Comparison of ENCODE assay signal across 8 mouse cellular contexts in the genomic region with DNA sequence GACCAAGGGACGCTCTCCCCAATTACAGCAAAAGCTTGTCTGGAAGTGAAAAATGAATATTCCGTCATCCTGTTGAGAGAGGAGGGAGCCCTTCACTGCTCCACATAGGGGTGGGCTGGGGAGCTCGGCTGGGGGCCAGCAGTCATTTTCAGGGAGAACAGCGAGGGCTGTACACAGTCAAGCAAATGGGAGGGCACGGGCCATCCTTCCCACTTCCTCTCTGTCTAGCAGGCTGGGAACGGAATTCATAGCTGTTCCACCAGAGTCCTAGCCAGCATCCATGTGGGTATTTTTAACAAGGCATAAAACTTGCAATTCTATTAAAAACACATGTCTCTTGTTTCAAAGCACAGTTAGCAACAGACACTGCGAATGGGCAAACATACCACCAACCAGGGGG. TPM values are rescaled to one million over a fixed set of nuclear protein-coding genes. Genes with fewer than 3 reads are reported as not detected.
DNase-seq lines count a peak whose midpoint lies in the region; ATAC-seq and TF ChIP-seq lines count a peak whose summit lies in the region.

No protein-coding gene starts in this region.

- peak; percentile 40 for DNase-seq in forebrain, postnatal 0 days
- peak; percentile 60 for DNase-seq in embryonic facial prominence, embryonic 11.5 days (ENCODE audit: low spot score)
- peak; percentile 74 for DNase-seq in lung, postnatal 10 days
- no peak for DNase-seq in spleen, postnatal 36 days (ENCODE audit: low spot score in 2 of 2)
- DNase-seq in forebrain, embryonic 14.5 days (ENCODE audit: low spot score) = no peak
- no peak for DNase-seq in adrenal gland, adult 2 months

- peak; percentile 88 for ATAC-seq in forebrain, postnatal 0 days
- no peak for ATAC-seq in forebrain, embryonic 12.5 days (ENCODE audit: low FRiP score)
- peak; percentile 54 for ATAC-seq in embryonic facial prominence, embryonic 11.5 days (replicated peaks; ENCODE audit: insufficient number of reproducible peaks, low FRiP score, low TSS enrichment, low read depth)
- ATAC-seq in kidney, embryonic 15.5 days (replicated peaks; ENCODE audit: low FRiP score) = peak; percentile 80
- ATAC-seq in forebrain, embryonic 14.5 days = no peak

- TF ChIP-seq CTCF in forebrain, postnatal 0 days (IDR thresholded peaks at IDR 0.05; ENCODE audit: low read depth) = no peak

- H3K9ac ChIP-seq in forebrain, postnatal 0 days = no peak overlapping the region
- no peak overlapping the region for H3K9ac ChIP-seq in forebrain, embryonic 12.5 days
- no peak overlapping the region for H3K9ac ChIP-seq in embryonic facial prominence, embryonic 11.5 days (replicated peaks; ENCODE audit: low read length)
- no peak overlapping the region for H3K9ac ChIP-seq in kidney, embryonic 15.5 days
- H3K9ac ChIP-seq in forebrain, embryonic 14.5 days (ENCODE audit: low read length) = no peak overlapping the region

- H3K4me2 ChIP-seq in forebrain, postnatal 0 days (ENCODE audit: low read depth) = no peak overlapping the region
- no peak overlapping the region for H3K4me2 ChIP-seq in forebrain, embryonic 12.5 days
- H3K4me2 ChIP-seq in embryonic facial prominence, embryonic 11.5 days (ENCODE audit: low read depth, low read length) = no peak overlapping the region
- H3K4me2 ChIP-seq in kidney, embryonic 15.5 days = 0 out of 2 replicates have a peak overlapping the region, but pooled peaks have one; percentile 20
- H3K4me2 ChIP-seq in forebrain, embryonic 14.5 days (ENCODE audit: low read length) = no peak overlapping the region

- WGBS in forebrain, postnatal 0 days = 60% methylated on average over 7 of the region's 7 CpGs
- WGBS in forebrain, embryonic 12.5 days = 74% methylated on average over 7 of the region's 7 CpGs
- WGBS in embryonic facial prominence, embryonic 11.5 days = 31% methylated on average over 7 of the region's 7 CpGs
- WGBS in kidney, embryonic 15.5 days = 45% methylated on average over 7 of the region's 7 CpGs
- WGBS in forebrain, embryonic 14.5 days = 76% methylated on average over 7 of the region's 7 CpGs

- H3K4me3 ChIP-seq in forebrain, postnatal 0 days (ENCODE audit: low read depth, low read length) = no peak overlapping the region
- no peak overlapping the region for H3K4me3 ChIP-seq in forebrain, embryonic 12.5 days (replicated peaks)
- H3K4me3 ChIP-seq in embryonic facial prominence, embryonic 11.5 days (ENCODE audit: low read depth, low read length) = no peak overlapping the region
- H3K4me3 ChIP-seq in kidney, embryonic 15.5 days (replicated peaks) = no peak overlapping the region
- H3K4me3 ChIP-seq in forebrain, embryonic 14.5 days (ENCODE audit: low read depth, low read length) = no peak overlapping the region

- no peaks in the 10 kb centered on the region for H3K36me3 ChIP-seq in forebrain, postnatal 0 days (ENCODE audit: insufficient read depth)
- no peaks in the 10 kb centered on the region for H3K36me3 ChIP-seq in forebrain, embryonic 12.5 days (replicated peaks)
- no peaks in the 10 kb centered on the region for H3K36me3 ChIP-seq in embryonic facial prominence, embryonic 11.5 days (replicated peaks; ENCODE audit: control insufficient read depth, insufficient read depth, low read depth, low read length)
- no peaks in the 10 kb centered on the region for H3K36me3 ChIP-seq in kidney, embryonic 15.5 days
- no peaks in the 10 kb centered on the region for H3K36me3 ChIP-seq in forebrain, embryonic 14.5 days (ENCODE audit: control insufficient read depth, insufficient read depth, low read length)

- H3K27me3 ChIP-seq in forebrain, postnatal 0 days (ENCODE audit: insufficient read depth, low read length) = no peaks in the 10 kb centered on the region
- H3K27me3 ChIP-seq in forebrain, embryonic 12.5 days = no peaks in the 10 kb centered on the region
- no peaks in the 10 kb centered on the region for H3K27me3 ChIP-seq in embryonic facial prominence, embryonic 11.5 days (ENCODE audit: control insufficient read depth, insufficient read depth, low read length)
- no peaks in the 10 kb centered on the region for H3K27me3 ChIP-seq in kidney, embryonic 15.5 days
- no peaks in the 10 kb centered on the region for H3K27me3 ChIP-seq in forebrain, embryonic 14.5 days (replicated peaks; ENCODE audit: control insufficient read depth, insufficient read depth, low read length)

- H3K9me3 ChIP-seq in forebrain, postnatal 0 days (ENCODE audit: low read length) = no peaks in the 10 kb centered on the region
- no peaks in the 10 kb centered on the region for H3K9me3 ChIP-seq in forebrain, embryonic 12.5 days
- no peaks in the 10 kb centered on the region for H3K9me3 ChIP-seq in embryonic facial prominence, embryonic 11.5 days (replicated peaks; ENCODE audit: control insufficient read depth, low read length)
- H3K9me3 ChIP-seq in kidney, embryonic 15.5 days (replicated peaks) = no peaks in the 10 kb centered on the region
- no peaks in the 10 kb centered on the region for H3K9me3 ChIP-seq in forebrain, embryonic 14.5 days (replicated peaks; ENCODE audit: control insufficient read depth, low read length)

- H3K27ac ChIP-seq in forebrain, postnatal 0 days (ENCODE audit: low read depth, low read length) = no peak overlapping the region
- H3K27ac ChIP-seq in forebrain, embryonic 12.5 days = no peak overlapping the region
- H3K27ac ChIP-seq in embryonic facial prominence, embryonic 11.5 days (replicated peaks; ENCODE audit: low read depth, low read length) = no peak overlapping the region
- H3K27ac ChIP-seq in kidney, embryonic 15.5 days = peak overlapping the region; percentile 76
- H3K27ac ChIP-seq in forebrain, embryonic 14.5 days (ENCODE audit: low read depth, low read length) = no peak overlapping the region

- H3K4me1 ChIP-seq in forebrain, postnatal 0 days (ENCODE audit: insufficient read depth) = 0 out of 2 replicates have a peak, but pooled peaks cover 2% of the 10 kb centered on the region
- peaks cover 2% of the 10 kb centered on the region; the same call in 1 of the 2 replicates for H3K4me1 ChIP-seq in forebrain, embryonic 12.5 days
- no peaks in the 10 kb centered on the region for H3K4me1 ChIP-seq in embryonic facial prominence, embryonic 11.5 days (ENCODE audit: control insufficient read depth, insufficient read depth, low read length)
- peaks cover 9% of the 10 kb centered on the region; the same call in 1 of the 2 replicates for H3K4me1 ChIP-seq in kidney, embryonic 15.5 days
- H3K4me1 ChIP-seq in forebrain, embryonic 14.5 days (ENCODE audit: control insufficient read depth, insufficient read depth, low read length) = no peaks in the 10 kb centered on the region

RNA-seq across cellular contexts. Expression of gene Pdzd2, which starts 59.0 kb away (rescaled TPM):
- total RNA-seq in forebrain, postnatal 0 days (2014; rRNA removed) = 18.9 and 27.9 TPM in 2 replicates
- 6.7 and 9.4 TPM in 2 replicates for polyA plus RNA-seq in forebrain, postnatal 0 days (2015; fragmentation: Nextera tagmentation; extraction: Ambion mirVana)
- polyA plus RNA-seq in forebrain, embryonic 12.5 days (2016; fragmentation: Nextera tagmentation; extraction: Ambion mirVana) = 4.9 and 7.3 TPM in 2 replicates
- polyA plus RNA-seq in embryonic facial prominence, embryonic 11.5 days (2014; fragmentation: Nextera tagmentation; extraction: Ambion mirVana) = 3.4 and 3.9 TPM in 2 replicates
- polyA plus RNA-seq in kidney, embryonic 15.5 days (2015; fragmentation: Nextera tagmentation; extraction: Ambion mirVana) = 35.2 and 41.3 TPM in 2 replicates
- 3.3 and 5.0 TPM in 2 replicates for polyA plus RNA-seq in forebrain, embryonic 14.5 days (2014; fragmentation: Nextera tagmentation; extraction: Ambion mirVana)
- 10 to 100 TPM; 13.3 to 21.4 TPM for total RNA-seq in adrenal gland, adult 2 months (2021)
- polyA plus RNA-seq in adrenal gland, adult 2 months (2012; rRNA removed) = 7.0 TPM in 2 replicates

Comparison
In these comparisons a context has a peak if more than half of its experiments do, and no peak if none do; other contexts are left out.
1. ATAC-seq: peak in forebrain, postnatal 0 days (single experiment), embryonic facial prominence, embryonic 11.5 days (single experiment) and kidney, embryonic 15.5 days (single experiment); none in forebrain, embryonic 12.5 days (single experiment) and forebrain, embryonic 14.5 days (single experiment).
2. DNase-seq: peak in forebrain, postnatal 0 days (single experiment), embryonic facial prominence, embryonic 11.5 days (single experiment) and lung, postnatal 10 days (single experiment); none in spleen, postnatal 36 days (0 of 2), forebrain, embryonic 14.5 days (single experiment) and adrenal gland, adult 2 months (single experiment).